Mouse (Mus musculus) myocyte (in vitro differentiated cells): Measurements from ENCODE around the gene Twnk.
A peak's percentile ranks its signal among the peaks of the same experiment; 100 is the strongest.

ENCODE experiments used
- CEBPB ChIP-seq: IDR thresholded peaks from 2 replicates; pipeline ENCODE4 v1.6.1; 2011; ENCODE audit warnings: mild to moderate bottlenecking, moderate library complexity; ENCODE audit not compliant: poor library complexity, insufficient read depth, severe bottlenecking
- E2F4 ChIP-seq: IDR thresholded peaks from one replicate; pipeline ENCODE4 v1.6.1; 2011; ENCODE audit warnings: mild to moderate bottlenecking, control low read depth, moderate library complexity; ENCODE audit not compliant: insufficient read depth
- MAX ChIP-seq: IDR thresholded peaks from one replicate; pipeline ENCODE4 v1.6.1; 2011; ENCODE audit warnings: low read depth, mild to moderate bottlenecking, control low read depth
- MYOD1 ChIP-seq, 3 experiments: IDR thresholded peaks; one replicate each; pipeline ENCODE4 v1.6.1; 2011; ENCODE audit warnings: control low read depth in 2 of 3, low read depth in 2 of 3, mild to moderate bottlenecking in 2 of 3, moderate library complexity in 1 of 3; ENCODE audit not compliant: insufficient read length in 2 of 3, control insufficient read depth in 1 of 3
- MYOG ChIP-seq, 3 experiments: IDR thresholded peaks; one replicate each; pipeline ENCODE4 v1.6.1; 2011; ENCODE audit warnings: control low read depth in 2 of 3, low read depth in 2 of 3, mild to moderate bottlenecking in 2 of 3; ENCODE audit not compliant: insufficient read length in 2 of 3, control insufficient read depth in 1 of 3, insufficient read depth in 1 of 3
- POLR2A ChIP-seq: IDR thresholded peaks from one replicate; pipeline ENCODE4 v1.6.1; 2011; ENCODE audit warnings: low read depth, mild to moderate bottlenecking, control low read depth, moderate library complexity; ENCODE audit not compliant: insufficient read length
- POLR2AphosphoS2 ChIP-seq: IDR thresholded peaks from one replicate; pipeline ENCODE4 v1.6.1; 2011; ENCODE audit warnings: low read depth, control low read depth; ENCODE audit not compliant: insufficient read length
- REST ChIP-seq: IDR thresholded peaks from one replicate; pipeline ENCODE4 v1.6.1; 2011; ENCODE audit warnings: mild to moderate bottlenecking, control low read depth, moderate library complexity; ENCODE audit not compliant: insufficient read depth, insufficient read length
- SRF ChIP-seq: IDR thresholded peaks from one replicate; pipeline ENCODE4 v1.6.1; 2011; ENCODE audit warnings: low read depth; ENCODE audit not compliant: control insufficient read depth, insufficient read length
- TCF12 ChIP-seq: IDR thresholded peaks from one replicate; pipeline ENCODE4 v1.6.1; 2011; ENCODE audit warnings: mild to moderate bottlenecking, control low read depth; ENCODE audit not compliant: poor library complexity, insufficient read depth, severe bottlenecking
- TCF3 ChIP-seq: IDR thresholded peaks from one replicate; pipeline ENCODE4 v1.6.1; 2011; ENCODE audit warnings: low read depth, control low read depth; ENCODE audit not compliant: insufficient read length
- USF1 ChIP-seq: IDR thresholded peaks from one replicate; pipeline ENCODE4 v1.6.1; 2011; ENCODE audit warnings: low read depth, mild to moderate bottlenecking, control low read depth, moderate library complexity

DNA sequence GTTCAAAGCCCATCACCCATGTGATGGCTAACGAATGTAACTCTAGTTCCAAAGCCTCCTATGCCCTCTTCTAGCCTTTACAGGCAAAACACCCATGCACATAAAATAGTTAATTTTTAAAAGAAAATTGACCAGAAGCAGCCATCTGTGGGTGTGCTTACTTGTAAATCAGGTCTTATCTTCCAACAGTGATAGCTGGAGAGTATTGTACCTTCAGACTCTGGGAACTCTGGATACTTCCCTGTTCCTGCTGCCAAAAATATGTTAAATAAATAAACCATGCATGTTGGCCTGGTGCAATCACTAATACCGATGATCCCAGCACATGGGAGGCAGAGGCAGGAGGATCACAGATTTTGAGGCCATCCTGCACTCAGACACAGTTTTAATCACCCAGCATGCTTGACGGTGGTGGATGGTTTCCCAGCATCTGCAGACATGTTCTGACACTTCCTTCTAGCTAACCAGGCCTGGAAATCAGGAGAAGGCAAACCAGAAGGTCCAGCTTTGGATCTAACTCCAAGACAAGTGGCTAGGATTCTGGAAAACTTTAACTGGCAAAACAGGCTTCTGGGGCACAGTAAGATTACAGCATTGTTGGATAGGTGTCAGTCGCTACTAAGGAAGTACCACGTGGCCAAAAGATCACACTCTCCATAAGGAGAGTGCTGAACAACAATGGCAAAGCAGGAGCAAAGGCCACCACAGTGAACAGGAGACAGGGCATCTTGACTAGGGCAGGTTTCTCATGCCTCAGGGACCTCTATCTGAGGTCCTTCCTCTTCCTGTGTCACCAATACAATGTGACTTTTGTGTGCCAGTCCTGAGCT lies 20.1 kb upstream of the Twnk start:
- TF ChIP-seq MYOG (IDR thresholded peaks at IDR 0.05; ENCODE audit: control insufficient read depth in 1 of 3, insufficient read depth in 1 of 3, insufficient read length in 2 of 3, low read depth in 2 of 3) (no peak), POLR2AphosphoS2 (peak; percentile 38), POLR2A (no peak), MAX (no peak), USF1 (no peak), TCF12 (no peak), MYOD1 (IDR thresholded peaks at IDR 0.05; ENCODE audit: control insufficient read depth in 1 of 3, insufficient read length in 2 of 3, low read depth in 2 of 3) (no peak), E2F4 (no peak), CEBPB (no peak), SRF (no peak), REST (no peak), TCF3 (no peak)
